Mouse (Mus musculus): Measurements from ENCODE around the gene Itpr1. TPM values are rescaled to one million over a fixed set of nuclear protein-coding genes. Genes with fewer than 3 reads are reported as not detected.

The Itpr1 gene
- polyA plus RNA-seq, 1 experiment = not detected

DNA sequence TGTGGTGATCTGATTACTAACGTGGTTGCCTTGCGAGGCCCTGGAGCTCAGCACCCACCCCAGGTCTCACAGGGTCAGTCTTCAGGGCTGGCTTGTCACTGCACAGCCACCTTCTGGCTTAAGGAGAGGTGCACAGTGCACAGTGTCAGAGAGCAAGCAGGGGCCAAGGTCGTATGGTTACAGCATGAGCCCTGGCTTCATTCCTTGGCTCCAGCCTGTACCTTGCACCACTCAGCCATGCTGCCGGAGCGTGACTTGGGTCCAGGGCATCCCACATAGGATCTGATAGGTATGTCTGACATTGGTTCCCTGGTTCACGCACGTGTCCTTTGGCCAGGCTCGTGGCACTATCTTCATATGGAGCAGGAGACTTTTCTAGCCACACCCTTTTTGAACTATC is 217.1 kb downstream of the Itpr1 start:
- 97% methylated on average over 8 of the region's 8 CpGs for WGBS
- Histone ChIP-seq H3K4me3 (ENCODE audit: insufficient read depth, low read depth, low read length) (no peak overlapping the region), H3K27ac (ENCODE audit: insufficient read depth, low read depth, low read length) (no peak overlapping the region), H3K4me1 (ENCODE audit: control insufficient read depth, insufficient read depth, low read length) (peaks cover 8% of the 10 kb centered on the region)
- TF ChIP-seq CTCF (IDR thresholded peaks at IDR 0.05; ENCODE audit: insufficient read depth, low read depth, low read length) (no peak), POLR2A (IDR thresholded peaks at IDR 0.05; ENCODE audit: insufficient read depth, low read depth, low read length) (no peak)

DNA sequence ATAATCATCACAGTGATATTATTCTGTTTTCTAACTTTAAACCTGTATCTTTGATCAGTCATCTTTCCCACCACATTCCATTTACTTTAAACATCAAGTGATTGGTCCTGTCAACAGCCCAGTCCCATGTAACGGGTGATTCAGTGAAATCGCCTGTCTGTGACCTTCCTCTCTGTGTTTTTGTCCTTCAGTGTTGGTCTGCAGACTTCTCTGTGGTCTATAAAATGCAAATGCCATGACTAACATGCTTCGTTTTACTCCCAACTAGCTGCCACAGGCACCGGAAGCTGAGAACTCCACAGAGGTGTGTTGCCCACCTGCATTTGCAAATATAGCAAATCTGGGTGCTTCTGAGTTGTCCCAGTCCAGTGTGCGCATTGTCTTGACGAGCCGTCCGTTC is 218.3 kb downstream of the Itpr1 start:
- Histone ChIP-seq H3K4me3 (ENCODE audit: insufficient read depth, low read depth, low read length) (no peak overlapping the region), H3K4me1 (ENCODE audit: control insufficient read depth, insufficient read depth, low read length) (peaks cover 12% of the 10 kb centered on the region), H3K27ac (ENCODE audit: insufficient read depth, low read depth, low read length) (no peak overlapping the region)
- TF ChIP-seq CTCF (IDR thresholded peaks at IDR 0.05; ENCODE audit: insufficient read depth, low read depth, low read length) (no peak), POLR2A (IDR thresholded peaks at IDR 0.05; ENCODE audit: insufficient read depth, low read depth, low read length) (no peak)
- 90% methylated on average over 8 of the region's 8 CpGs for WGBS

DNA sequence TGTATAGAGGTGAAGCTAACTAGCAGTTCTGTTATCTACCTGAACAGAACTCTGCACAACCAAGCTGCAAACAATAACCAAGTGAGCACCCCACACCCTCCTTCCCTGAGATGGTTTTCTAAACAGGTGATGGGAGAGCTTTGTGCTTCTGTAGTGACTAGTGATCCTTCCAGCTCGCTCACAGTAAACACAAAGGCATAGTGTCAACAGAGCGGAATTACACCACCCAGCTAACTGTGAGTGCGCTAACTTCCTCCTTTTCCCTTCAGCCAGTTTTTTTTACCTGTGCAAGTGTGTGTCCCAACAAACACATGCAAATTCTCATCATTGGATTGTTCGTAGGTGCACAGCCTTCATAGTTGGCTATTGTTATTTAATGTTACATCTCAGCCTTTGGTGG is 219.9 kb downstream of the Itpr1 start:
- Histone ChIP-seq H3K4me3 (ENCODE audit: insufficient read depth, low read depth, low read length) (no peak overlapping the region), H3K27ac (ENCODE audit: insufficient read depth, low read depth, low read length) (peak overlapping the region; percentile 24), H3K4me1 (ENCODE audit: control insufficient read depth, insufficient read depth, low read length) (peaks cover 15% of the 10 kb centered on the region)
- no peak for TF ChIP-seq CTCF (IDR thresholded peaks at IDR 0.05; ENCODE audit: insufficient read depth, low read depth, low read length)
- no peak for TF ChIP-seq POLR2A (IDR thresholded peaks at IDR 0.05; ENCODE audit: insufficient read depth, low read depth, low read length)
- WGBS = 88% methylated on average over 4 of the region's 4 CpGs

DNA sequence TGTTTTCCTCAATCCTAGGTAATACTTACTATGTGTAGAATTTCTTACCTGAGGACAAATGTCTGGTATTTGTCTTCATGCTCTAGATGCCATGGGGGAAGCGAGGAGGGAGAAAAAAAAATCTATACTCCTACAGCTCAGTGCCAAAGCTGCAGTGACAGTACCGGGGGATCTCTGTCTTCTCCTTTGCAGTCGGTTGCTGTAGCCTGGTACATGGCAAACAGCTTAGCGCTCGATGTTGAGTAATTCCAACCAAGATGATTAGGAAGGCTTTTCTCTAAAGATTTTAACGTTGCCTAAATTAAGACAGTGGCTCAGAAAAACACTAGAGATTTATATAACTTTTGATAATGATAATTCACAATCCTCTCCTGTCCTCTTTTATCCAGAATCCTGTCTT is 221.9 kb downstream of the Itpr1 start:
- TF ChIP-seq POLR2A (IDR thresholded peaks at IDR 0.05; ENCODE audit: insufficient read depth, low read depth, low read length) (no peak), CTCF (IDR thresholded peaks at IDR 0.05; ENCODE audit: insufficient read depth, low read depth, low read length) (no peak)
- Histone ChIP-seq H3K4me1 (ENCODE audit: control insufficient read depth, insufficient read depth, low read length) (peaks cover 15% of the 10 kb centered on the region), H3K27ac (ENCODE audit: insufficient read depth, low read depth, low read length) (peak overlapping the region; percentile 70; the same call in 1 of the 2 replicates), H3K4me3 (ENCODE audit: insufficient read depth, low read depth, low read length) (no peak overlapping the region)
- 39% methylated on average over 6 of the region's 6 CpGs for WGBS

DNA sequence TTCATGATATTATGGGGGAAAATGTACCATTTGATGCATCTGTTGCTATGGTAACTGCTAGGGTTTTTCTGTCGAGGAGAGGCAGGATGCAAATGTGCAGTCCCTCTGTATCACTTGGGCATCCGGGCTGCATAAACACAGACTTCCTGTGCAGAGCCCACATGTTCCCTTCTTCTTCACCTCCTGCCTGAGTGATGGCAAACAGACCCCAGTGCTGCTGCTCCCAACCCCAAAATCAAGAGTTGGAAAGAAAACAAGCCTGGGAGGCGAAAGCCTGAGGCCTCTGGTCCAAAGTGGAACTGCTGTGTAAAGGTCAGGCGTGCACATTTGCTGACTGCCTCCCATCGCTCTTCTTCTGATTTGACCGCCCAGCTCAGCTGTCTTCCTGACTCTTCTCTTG is 222.6 kb downstream of the Itpr1 start:
- H3K27ac ChIP-seq (ENCODE audit: insufficient read depth, low read depth, low read length) = peak overlapping the region; percentile 91
- TF ChIP-seq POLR2A (IDR thresholded peaks at IDR 0.05; ENCODE audit: insufficient read depth, low read depth, low read length) = no peak
- TF ChIP-seq CTCF (IDR thresholded peaks at IDR 0.05; ENCODE audit: insufficient read depth, low read depth, low read length) = no peak

DNA sequence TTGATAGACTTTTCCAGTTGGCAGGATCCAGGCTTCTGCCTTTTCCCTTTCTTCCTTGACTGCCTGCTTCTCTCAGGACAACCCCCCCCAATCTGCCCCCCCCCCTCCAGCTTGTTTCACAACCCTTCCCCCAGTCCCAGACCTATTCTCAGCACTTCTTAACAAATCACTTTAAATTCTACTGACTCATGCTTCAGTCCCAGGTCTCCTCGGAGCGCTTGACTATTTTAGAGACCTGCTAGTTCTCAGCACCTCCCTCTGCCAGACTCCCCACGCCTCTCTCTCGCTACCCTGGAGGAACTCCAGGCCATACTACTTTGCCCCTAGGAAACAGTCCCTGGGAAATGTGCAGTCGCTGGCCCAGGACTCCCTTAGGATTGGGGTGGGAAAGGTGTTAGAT is 223.7 kb downstream of the Itpr1 start:
- Histone ChIP-seq H3K4me3 (ENCODE audit: insufficient read depth, low read depth, low read length) (no peak overlapping the region), H3K4me1 (ENCODE audit: control insufficient read depth, insufficient read depth, low read length) (peaks cover 15% of the 10 kb centered on the region), H3K27ac (ENCODE audit: insufficient read depth, low read depth, low read length) (peak overlapping the region; percentile 91)
- no peak for TF ChIP-seq POLR2A (IDR thresholded peaks at IDR 0.05; ENCODE audit: insufficient read depth, low read depth, low read length)
- no peak for TF ChIP-seq CTCF (IDR thresholded peaks at IDR 0.05; ENCODE audit: insufficient read depth, low read depth, low read length)
- WGBS = 27% methylated on average over 5 of the region's 5 CpGs

More for the DNA sequence above, 222.6 kb downstream of the Itpr1 start:
- 47% methylated on average over 6 of the region's 6 CpGs for WGBS
- H3K4me3 ChIP-seq (ENCODE audit: insufficient read depth, low read depth, low read length) = no peak overlapping the region
- H3K4me1 ChIP-seq (ENCODE audit: control insufficient read depth, insufficient read depth, low read length) = peaks cover 15% of the 10 kb centered on the region

DNA sequence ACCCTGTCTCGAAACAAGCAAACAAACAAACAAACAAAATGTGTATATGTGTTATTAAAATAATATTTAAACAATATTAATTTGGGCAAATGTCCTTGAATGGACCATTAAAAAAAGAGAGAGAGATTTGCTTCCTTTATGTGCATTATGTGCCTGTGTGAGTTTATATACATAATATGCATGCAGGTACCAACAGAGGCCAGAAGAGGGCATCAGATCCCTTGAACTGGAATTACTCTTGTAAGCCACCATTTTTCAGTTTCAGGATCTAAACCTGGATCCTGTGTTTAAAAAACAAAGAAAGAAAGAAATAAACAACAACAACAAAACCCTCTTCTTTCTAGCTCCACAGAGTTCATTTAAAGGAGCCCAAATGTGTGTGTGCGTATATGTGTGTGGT is 228.4 kb downstream of the Itpr1 start:
- no peak overlapping the region for H3K4me3 ChIP-seq (ENCODE audit: insufficient read depth, low read depth, low read length)
- peaks cover 9% of the 10 kb centered on the region for H3K4me1 ChIP-seq (ENCODE audit: control insufficient read depth, insufficient read depth, low read length)
- H3K27ac ChIP-seq (ENCODE audit: insufficient read depth, low read depth, low read length) = no peak overlapping the region
- no peak for TF ChIP-seq CTCF (IDR thresholded peaks at IDR 0.05; ENCODE audit: insufficient read depth, low read depth, low read length)
- 97% methylated on average over 2 of the region's 2 CpGs for WGBS

DNA sequence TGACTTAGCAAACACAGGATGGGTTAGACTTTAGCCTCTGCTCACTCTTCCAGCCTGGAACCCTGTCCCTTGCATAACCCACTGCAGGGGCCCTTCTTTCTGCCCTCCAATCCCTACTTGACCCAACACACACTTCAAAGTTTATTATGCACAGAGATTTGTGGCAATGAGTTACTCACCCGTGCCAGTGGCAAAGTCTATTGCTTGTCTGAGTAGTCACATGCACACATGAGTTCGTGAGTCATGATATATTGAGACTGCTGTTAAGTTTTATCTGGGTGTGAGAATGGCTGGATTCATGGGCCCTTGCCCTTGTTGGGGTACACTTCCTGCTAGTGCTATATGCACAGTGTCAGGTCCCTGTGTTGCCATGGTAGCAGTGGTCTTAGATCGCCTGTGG is 229.4 kb downstream of the Itpr1 start:
- no peak overlapping the region for H3K27ac ChIP-seq (ENCODE audit: insufficient read depth, low read depth, low read length)
- TF ChIP-seq POLR2A (IDR thresholded peaks at IDR 0.05; ENCODE audit: insufficient read depth, low read depth, low read length) (no peak), CTCF (IDR thresholded peaks at IDR 0.05; ENCODE audit: insufficient read depth, low read depth, low read length) (no peak)
- 77% methylated on average over 3 of the region's 3 CpGs for WGBS
- H3K4me1 ChIP-seq (ENCODE audit: control insufficient read depth, insufficient read depth, low read length) = peaks cover 6% of the 10 kb centered on the region
- no peak overlapping the region for H3K4me3 ChIP-seq (ENCODE audit: insufficient read depth, low read depth, low read length)

DNA sequence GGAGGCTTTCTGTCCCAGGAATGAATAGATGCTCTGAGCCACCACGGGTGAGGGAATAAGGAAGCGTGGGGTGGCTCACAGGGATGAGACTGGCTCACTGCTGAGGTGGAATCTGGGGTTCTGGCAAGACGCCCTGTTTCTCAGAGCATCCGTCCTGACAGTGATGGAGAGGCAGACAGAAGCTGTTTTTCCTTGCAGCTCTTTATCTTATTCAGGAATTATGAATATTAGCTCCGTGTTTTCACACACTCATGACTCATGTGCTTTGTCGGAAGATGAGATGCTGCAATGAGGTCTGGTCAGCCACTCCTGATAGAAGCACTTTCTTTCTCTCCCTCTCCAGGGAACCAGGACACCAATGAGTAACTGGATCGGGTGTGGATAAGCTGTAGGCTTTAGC is 231.5 kb downstream of the Itpr1 start:
- peak overlapping the region; percentile 46 for H3K27ac ChIP-seq (ENCODE audit: insufficient read depth, low read depth, low read length)
- no peak for TF ChIP-seq CTCF (IDR thresholded peaks at IDR 0.05; ENCODE audit: insufficient read depth, low read depth, low read length)
- no peak for TF ChIP-seq POLR2A (IDR thresholded peaks at IDR 0.05; ENCODE audit: insufficient read depth, low read depth, low read length)
- peaks cover 15% of the 10 kb centered on the region for H3K4me1 ChIP-seq (ENCODE audit: control insufficient read depth, insufficient read depth, low read length)
- WGBS = 57% methylated on average over 7 of the region's 7 CpGs
- H3K4me3 ChIP-seq (ENCODE audit: insufficient read depth, low read depth, low read length) = no peak overlapping the region

DNA sequence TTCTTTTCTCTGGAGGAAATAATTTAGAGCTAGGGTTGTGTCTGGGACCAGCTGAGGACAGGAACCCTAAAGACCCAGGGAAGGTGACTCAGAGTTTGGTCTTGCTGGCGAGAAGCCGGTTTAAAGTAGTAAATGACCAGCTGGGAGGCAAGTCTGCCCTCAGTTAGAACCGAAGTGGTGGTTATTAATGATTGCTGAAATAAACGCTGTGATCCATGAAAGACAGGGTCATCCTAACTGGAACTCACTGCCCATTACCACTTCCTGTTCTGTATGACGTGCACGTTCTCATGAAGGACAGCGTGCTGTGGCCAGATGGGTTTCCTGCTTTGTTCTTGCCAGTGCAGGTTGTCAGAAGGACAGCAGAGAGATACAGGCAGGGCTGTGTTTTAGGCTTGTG is 232.1 kb downstream of the Itpr1 start:
- WGBS = 89% methylated on average over 7 of the region's 7 CpGs
- TF ChIP-seq CTCF (IDR thresholded peaks at IDR 0.05; ENCODE audit: insufficient read depth, low read depth, low read length) (no peak), POLR2A (IDR thresholded peaks at IDR 0.05; ENCODE audit: insufficient read depth, low read depth, low read length) (no peak)
- peaks cover 15% of the 10 kb centered on the region for H3K4me1 ChIP-seq (ENCODE audit: control insufficient read depth, insufficient read depth, low read length)
- H3K4me3 ChIP-seq (ENCODE audit: insufficient read depth, low read depth, low read length) = no peak overlapping the region
- H3K27ac ChIP-seq (ENCODE audit: insufficient read depth, low read depth, low read length) = 0 out of 2 replicates have a peak overlapping the region, but pooled peaks have one; percentile 7

Measured in olfactory bulb, adult 2 months (tissue).